Mouse (Mus musculus) MEL (cell line): ENCODE measurements around the gene Cox6a1. TPM values are rescaled to one million over a fixed set of nuclear protein-coding genes. Genes with fewer than 3 reads are reported as not detected.
A peak's percentile ranks its signal among the peaks of the same experiment; 100 is the strongest.

Source experiments
- DNase-seq: peaks from one replicate; pipeline ENCODE4 v3.0.0; 2011; ENCODE audit warnings: low read depth, low spot score
- H3K27ac ChIP-seq: 2 replicates; pipeline ENCODE4 v1.5.1; 2012; ENCODE audit warnings: low read depth, mild to moderate bottlenecking, control low read depth, low read length, moderate library complexity; ENCODE audit not compliant: control insufficient read depth
- H3K27me3 ChIP-seq, 2 experiments: fragments of 150-350 bp in 1 of 2; sonication (generic) in 1 of 2; 2 replicates each; pipeline ENCODE4 v1.6.1; 2012; ENCODE audit warnings: low read length in 2 of 2, mild to moderate bottlenecking in 2 of 2, improper control_type of control experiment in 1 of 2, moderate library complexity in 1 of 2; ENCODE audit not compliant: insufficient read depth in 2 of 2, control insufficient read depth in 1 of 2
- H3K36me3 ChIP-seq, 2 experiments: 2 replicates each; pipeline ENCODE4 v1.6.1; 2012 to 2014; ENCODE audit warnings: low read length in 2 of 2, improper control_type of control experiment in 1 of 2, inconsistent platforms in 1 of 2, mild to moderate bottlenecking in 1 of 2; ENCODE audit not compliant: insufficient read depth in 2 of 2, control insufficient read depth in 1 of 2
- H3K4me1 ChIP-seq, 2 experiments: fragments of 150-350 bp in 1 of 2; sonication (generic) in 1 of 2; 2 replicates each; pipeline ENCODE4 v1.6.1; 2012; ENCODE audit warnings: low read length in 2 of 2, improper control_type of control experiment in 1 of 2, mild to moderate bottlenecking in 1 of 2; ENCODE audit not compliant: insufficient read depth in 2 of 2, control insufficient read depth in 1 of 2
- H3K4me3 ChIP-seq, 2 experiments: fragments of 150-350 bp in 1 of 2; sonication (generic) in 1 of 2; 2 replicates each; pipeline ENCODE4 v1.5.1; 2012; ENCODE audit warnings: low read depth in 2 of 2, low read length in 2 of 2, mild to moderate bottlenecking in 2 of 2, moderate library complexity in 2 of 2, control low read depth in 1 of 2, improper control_type of control experiment in 1 of 2; ENCODE audit not compliant: control insufficient read depth in 1 of 2, insufficient read depth in 1 of 2
- H3K79me2 ChIP-seq: 2 replicates; pipeline ENCODE4 v1.6.1; 2012; ENCODE audit warnings: mild to moderate bottlenecking, low read length, moderate library complexity; ENCODE audit not compliant: control insufficient read depth, poor library complexity, insufficient read depth
- H3K9ac ChIP-seq: 2 replicates; pipeline ENCODE4 v1.6.1; 2012; ENCODE audit warnings: low read depth, mild to moderate bottlenecking, control low read depth, low read length, moderate library complexity; ENCODE audit not compliant: control insufficient read depth, poor library complexity, severe bottlenecking
- H3K9me3 ChIP-seq: fragments of 150-350 bp; sonication (generic); replicated peaks from 2 replicates; pipeline ENCODE4 v1.6.1; 2012; ENCODE audit warnings: mild to moderate bottlenecking, low read length, improper control_type of control experiment, moderate library complexity; ENCODE audit not compliant: insufficient read depth
- BHLHE40 ChIP-seq: IDR thresholded peaks from 2 replicates; pipeline ENCODE4 v1.6.1; 2012; ENCODE audit warnings: low read depth, mild to moderate bottlenecking, inconsistent platforms, low read length, improper control_type of control experiment, borderline replicate concordance
- E2F4 ChIP-seq: IDR thresholded peaks from 2 replicates; pipeline ENCODE4 v1.6.1; 2011; ENCODE audit warnings: low read depth, low read length, improper control_type of control experiment, borderline replicate concordance
- ELF1 ChIP-seq: IDR thresholded peaks from 2 replicates; pipeline ENCODE4 v1.6.1; 2014; ENCODE audit warnings: low read depth, mild to moderate bottlenecking, inconsistent platforms, low read length, improper control_type of control experiment, moderate library complexity
- EP300 ChIP-seq, 2 experiments: IDR thresholded peaks; 2 replicates each; pipeline ENCODE4 v1.6.1; 2011; ENCODE audit warnings: improper control_type of control experiment in 2 of 2, low read length in 2 of 2, low read depth in 1 of 2, mild to moderate bottlenecking in 1 of 2
- ETS1 ChIP-seq: IDR thresholded peaks from 2 replicates; pipeline ENCODE4 v1.6.1; 2012; ENCODE audit warnings: low read depth, mild to moderate bottlenecking, inconsistent platforms, low read length, improper control_type of control experiment, moderate library complexity
- GATA1 ChIP-seq: IDR thresholded peaks from 2 replicates; pipeline ENCODE4 v1.6.1; 2011; ENCODE audit warnings: low read depth, low read length, improper control_type of control experiment
- HCFC1 ChIP-seq: IDR thresholded peaks from 2 replicates; pipeline ENCODE4 v1.6.1; 2012; ENCODE audit warnings: low read depth, mild to moderate bottlenecking, inconsistent platforms, low read length, improper control_type of control experiment, moderate library complexity
- KAT2A ChIP-seq: conservative IDR thresholded peaks from 2 replicates; pipeline ENCODE4 v1.6.1; 2012; ENCODE audit warnings: low read depth, low read length, improper control_type of control experiment, inconsistent platforms
- MAFK ChIP-seq: IDR thresholded peaks from 2 replicates; pipeline ENCODE4 v1.6.1; 2011; ENCODE audit warnings: low read depth, mild to moderate bottlenecking, low read length, improper control_type of control experiment, borderline replicate concordance
- MAX ChIP-seq: IDR thresholded peaks from 2 replicates; pipeline ENCODE4 v1.6.1; 2011; ENCODE audit warnings: low read length, improper control_type of control experiment
- MAZ ChIP-seq: IDR thresholded peaks from 2 replicates; pipeline ENCODE4 v1.6.1; 2012; ENCODE audit warnings: low read depth, mild to moderate bottlenecking, inconsistent platforms, low read length, improper control_type of control experiment
- MEF2A ChIP-seq: IDR thresholded peaks from 2 replicates; pipeline ENCODE4 v1.6.1; 2014; ENCODE audit warnings: low read depth, mild to moderate bottlenecking, inconsistent platforms, low read length, improper control_type of control experiment; ENCODE audit not compliant: poor library complexity, insufficient replicate concordance, severe bottlenecking; ENCODE audit errors: extremely low read depth
- MXI1 ChIP-seq: IDR thresholded peaks from 2 replicates; pipeline ENCODE4 v1.6.1; 2011; ENCODE audit warnings: mild to moderate bottlenecking, low read depth, low read length, improper control_type of control experiment
- NELFE ChIP-seq: IDR thresholded peaks from 2 replicates; pipeline ENCODE4 v1.6.1; 2011; ENCODE audit warnings: low read depth, low read length, improper control_type of control experiment
- POLR2A ChIP-seq, 2 experiments: IDR thresholded peaks; 2 replicates each; pipeline ENCODE4 v1.6.1; 2011 to 2012; ENCODE audit warnings: low read length in 2 of 2, mild to moderate bottlenecking in 2 of 2, control low read depth in 1 of 2, improper control_type of control experiment in 1 of 2, low read depth in 1 of 2, moderate library complexity in 1 of 2; ENCODE audit not compliant: control insufficient read depth in 1 of 2, insufficient read depth in 1 of 2, poor library complexity in 1 of 2
- POLR2AphosphoS2 ChIP-seq: IDR thresholded peaks from 2 replicates; pipeline ENCODE4 v1.6.1; 2011; ENCODE audit warnings: low read length, improper control_type of control experiment
- RAD21 ChIP-seq: IDR thresholded peaks from 2 replicates; pipeline ENCODE4 v1.6.1; 2011; ENCODE audit warnings: mild to moderate bottlenecking, low read depth, low read length, improper control_type of control experiment
- RCOR1 ChIP-seq: IDR thresholded peaks from 2 replicates; pipeline ENCODE4 v1.6.1; 2012; ENCODE audit warnings: low read depth, mild to moderate bottlenecking, inconsistent platforms, low read length, improper control_type of control experiment
- SIN3A ChIP-seq: IDR thresholded peaks from 2 replicates; pipeline ENCODE4 v1.6.1; 2012; ENCODE audit warnings: low read length, improper control_type of control experiment, inconsistent platforms
- SMC3 ChIP-seq: IDR thresholded peaks from 2 replicates; pipeline ENCODE4 v1.6.1; 2011; ENCODE audit warnings: low read depth, low read length, improper control_type of control experiment
- TAL1 ChIP-seq: IDR thresholded peaks from 2 replicates; pipeline ENCODE4 v1.6.1; 2012; ENCODE audit warnings: mild to moderate bottlenecking, inconsistent platforms, low read length, moderate library complexity, mixed read lengths
- UBTF ChIP-seq: IDR thresholded peaks from 2 replicates; pipeline ENCODE4 v1.6.1; 2012; ENCODE audit warnings: low read depth, mild to moderate bottlenecking, inconsistent platforms, low read length, improper control_type of control experiment, moderate library complexity, borderline replicate concordance; ENCODE audit not compliant: insufficient read depth
- USF1 ChIP-seq: IDR thresholded peaks from 2 replicates; pipeline ENCODE4 v1.6.1; 2014; ENCODE audit warnings: low read depth, mild to moderate bottlenecking, inconsistent platforms, low read length, improper control_type of control experiment, moderate library complexity
- USF2 ChIP-seq, 2 experiments: IDR thresholded peaks; 2 replicates each; pipeline ENCODE4 v1.6.1; 2011 to 2012; ENCODE audit warnings: improper control_type of control experiment in 2 of 2, low read length in 2 of 2, borderline replicate concordance in 1 of 2, inconsistent platforms in 1 of 2, low read depth in 1 of 2, mild to moderate bottlenecking in 1 of 2; ENCODE audit not compliant: insufficient read depth in 1 of 2
- ZC3H11A ChIP-seq: IDR thresholded peaks from 2 replicates; pipeline ENCODE4 v1.6.1; 2012; ENCODE audit warnings: low read depth, mild to moderate bottlenecking, inconsistent platforms, low read length, improper control_type of control experiment
- ZKSCAN1 ChIP-seq: IDR thresholded peaks from 2 replicates; pipeline ENCODE4 v1.6.1; 2012; ENCODE audit warnings: low read depth, mild to moderate bottlenecking, inconsistent platforms, low read length, improper control_type of control experiment, moderate library complexity
- ZMIZ1 ChIP-seq: IDR thresholded peaks from 2 replicates; pipeline ENCODE4 v1.6.1; 2012; ENCODE audit warnings: low read depth, mild to moderate bottlenecking, inconsistent platforms, low read length, improper control_type of control experiment, moderate library complexity
- polyA plus RNA-seq, 2 experiments: library from polyadenylated mRNA; stranded (reverse) in 1 of 2; unstranded in 1 of 2; fragments of >175 nt in 1 of 2; fragments of >200 nt in 1 of 2; gene quantifications; 2 replicates each; pipeline versions ENCODE4 v1.2.1 to v1.2.4; 2012; ENCODE audit warnings: low replicate concordance in 2 of 2, low read depth in 1 of 2; ENCODE audit not compliant: insufficient read length in 2 of 2, insufficient read depth in 1 of 2, missing spikeins in 1 of 2
- total RNA-seq: library from RNA; depleted of rRNA; stranded (reverse); fragments of 300-350 nt; gene quantifications from 2 replicates; pipeline ENCODE4 v1.2.3, GENCODE M21; 2012

Cox6a1 gene
- total and polyA plus RNA-seq, 3 experiments: 328 to 1,215 (median 749) TPM

DNA sequence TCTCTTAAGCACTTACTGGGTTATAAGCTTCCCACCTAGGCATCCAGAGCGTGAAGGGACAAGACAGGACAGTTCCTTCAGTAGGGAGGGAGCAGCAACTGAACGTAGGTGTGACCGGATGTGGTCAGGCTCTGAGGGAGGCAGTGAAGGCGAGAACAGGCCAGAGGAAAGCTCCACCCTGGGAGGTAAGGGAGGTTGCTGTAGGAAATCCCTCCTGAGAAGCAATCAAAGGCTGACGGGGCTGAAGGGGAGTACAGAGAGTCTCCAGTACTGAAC, 35.2 kb downstream of the Cox6a1 start:
- DNase-seq: peak; percentile 75
- TF ChIP-seq MAX: no peak
- TF ChIP-seq NELFE: no peak; the same call in 1 of the 2 replicates
- TF ChIP-seq TAL1: no peak
- TF ChIP-seq EP300 (IDR thresholded peaks at IDR 0.05; ENCODE audit: low read depth in 1 of 2, low read length in 2 of 2): peak in 1 of 2 experiments; percentile 38; a peak in 1 of 4 replicates
- peak in 1 of 2 experiments; percentile 36; a peak in 1 of 4 replicates for TF ChIP-seq POLR2A (IDR thresholded peaks at IDR 0.05; ENCODE audit: control insufficient read depth in 1 of 2, insufficient read depth in 1 of 2, low read depth in 1 of 2, low read length in 2 of 2, poor library complexity in 1 of 2)
- peak; percentile 48 for TF ChIP-seq POLR2AphosphoS2
- 0 out of 2 replicates have a peak, but pooled peaks have one; percentile 16 for TF ChIP-seq HCFC1
- Histone ChIP-seq H3K27me3 (no peaks in the 10 kb centered on the region), H3K4me3 (peak overlapping the region; percentile 42 to 43), H3K27ac (peak overlapping the region; percentile 97), H3K9me3 (no peaks in the 10 kb centered on the region), H3K79me2 (no peaks in the 10 kb centered on the region), H3K9ac (peak overlapping the region; percentile 62), H3K36me3 (peaks cover 0 to 32% of the 10 kb centered on the region in 2 experiments; a peak in 2 of 4 replicates), H3K4me1 (peaks cover 6 to 38% of the 10 kb centered on the region in 2 experiments)

DNA sequence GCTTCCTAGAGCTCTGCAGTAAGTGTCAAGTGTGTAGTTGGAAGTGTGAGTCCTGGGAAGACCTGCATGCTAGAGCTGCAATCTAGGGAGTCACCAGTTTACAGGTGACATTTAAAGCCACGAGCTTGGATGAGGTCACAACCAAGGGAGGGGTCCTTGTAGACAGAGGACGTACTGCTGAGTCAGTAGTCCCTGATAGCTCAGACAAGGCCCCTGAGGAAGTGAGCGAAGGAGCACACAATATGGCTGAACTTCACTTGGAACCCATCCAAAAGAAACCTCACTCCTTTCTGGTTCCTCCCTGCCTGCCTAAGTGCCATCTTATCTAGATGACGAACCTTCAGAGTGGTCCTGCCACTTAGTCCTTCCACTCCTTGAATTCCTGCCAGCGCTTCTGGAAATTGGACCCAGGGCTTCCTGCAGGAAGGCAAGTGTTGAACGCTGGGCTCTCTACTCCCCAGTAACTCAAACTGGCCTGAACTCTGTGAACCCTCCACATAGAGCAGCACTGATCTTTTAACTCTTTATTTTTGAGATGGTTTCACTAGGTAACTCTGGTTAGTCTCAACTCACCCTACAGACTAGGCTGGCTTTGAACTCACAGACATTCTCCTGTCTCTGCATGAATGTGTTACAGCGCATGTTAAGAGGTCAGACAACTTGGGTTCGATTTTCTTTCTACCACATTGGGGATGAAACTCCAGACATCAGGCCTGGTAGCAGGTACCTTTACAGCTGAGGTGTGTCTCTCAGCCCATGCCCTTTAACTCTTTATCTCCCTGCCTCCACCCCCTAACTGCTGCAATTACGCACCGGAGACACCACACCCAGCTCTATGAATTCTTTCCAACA, 35.7 kb downstream of the Cox6a1 start:
- H3K4me3 ChIP-seq: peak overlapping the region; percentile 42 to 43
- peak overlapping the region; percentile 97 for H3K27ac ChIP-seq
- H3K9ac ChIP-seq: peak overlapping the region; percentile 65
- H3K79me2 ChIP-seq: no peaks in the 10 kb centered on the region
- H3K4me1 ChIP-seq: peaks cover 6 to 36% of the 10 kb centered on the region in 2 experiments
- peak; percentile 99 for DNase-seq
- H3K36me3 ChIP-seq: peaks cover 0 to 29% of the 10 kb centered on the region in 2 experiments; a peak in 2 of 4 replicates
- no peaks in the 10 kb centered on the region for H3K9me3 ChIP-seq
- no peaks in the 10 kb centered on the region for H3K27me3 ChIP-seq
- 0 out of 2 replicates have a peak, but pooled peaks have one; percentile 18 for TF ChIP-seq KAT2A
- TF ChIP-seq RCOR1: 0 out of 2 replicates have a peak, but pooled peaks have one; percentile 27
- TF ChIP-seq ETS1: peak; percentile 99
- TF ChIP-seq HCFC1: peak; percentile 56
- TF ChIP-seq POLR2A (IDR thresholded peaks at IDR 0.05; ENCODE audit: control insufficient read depth in 1 of 2, insufficient read depth in 1 of 2, low read depth in 1 of 2, low read length in 2 of 2, poor library complexity in 1 of 2): peak; percentile 34 to 62; a peak in 2 of 4 replicates
- TF ChIP-seq ELF1: peak; percentile 50; the same call in 1 of the 2 replicates
- TF ChIP-seq MEF2A: no peak
- no peak for TF ChIP-seq BHLHE40
- TF ChIP-seq ZMIZ1: peak; percentile 23; the same call in 1 of the 2 replicates
- peak; percentile 73 for TF ChIP-seq MAX
- no peak for TF ChIP-seq SMC3
- no peak for TF ChIP-seq TAL1
- no peak for TF ChIP-seq RAD21
- no peak; the same call in 1 of the 2 replicates for TF ChIP-seq ZKSCAN1
- no peak for TF ChIP-seq USF1
- peak; percentile 60 for TF ChIP-seq NELFE
- TF ChIP-seq USF2 (IDR thresholded peaks at IDR 0.05; ENCODE audit: borderline replicate concordance in 1 of 2, insufficient read depth in 1 of 2, low read depth in 1 of 2, low read length in 2 of 2): no peak
- no peak for TF ChIP-seq UBTF
- peak; percentile 98 for TF ChIP-seq MAFK
- TF ChIP-seq E2F4: peak; percentile 56; the same call in 1 of the 2 replicates
- TF ChIP-seq ZC3H11A: no peak
- TF ChIP-seq MXI1: peak; percentile 78
- peak; percentile 68 for TF ChIP-seq POLR2AphosphoS2
- peak; percentile 76 for TF ChIP-seq SIN3A
- peak; percentile 84 for TF ChIP-seq MAZ
- peak; percentile 76 to 79 for TF ChIP-seq EP300 (IDR thresholded peaks at IDR 0.05; ENCODE audit: low read depth in 1 of 2, low read length in 2 of 2)
- peak; percentile 82 for TF ChIP-seq GATA1
